Mouse (Mus musculus) midbrain, embryonic 12.5 days (tissue): ENCODE results near the gene Atg7. TPM values are rescaled to one million over a fixed set of nuclear protein-coding genes. Genes with fewer than 3 reads are reported as not detected.
A peak's percentile ranks its signal among the peaks of the same experiment; 100 is the strongest.
"Not testable (repeated sequence)": the region's sequence is repeated elsewhere in the genome, so short reads cannot be mapped to it uniquely, and the experiment has no call there.

Source experiments
- ATAC-seq: fragments of 200-750 bp; cut with Nextera tagmentation; 2 replicates; pipeline ENCODE4 v1.8.0; 2017; ENCODE audit warnings: low read depth, moderate TSS enrichment, moderate library complexity; ENCODE audit not compliant: low FRiP score
- H3K27ac ChIP-seq: fragments of 300-500 bp; sonication (generic); replicated peaks from 2 replicates; pipeline ENCODE4 v1.5.1; 2016; ENCODE audit warnings: mild to moderate bottlenecking
- H3K27me3 ChIP-seq: fragments of 300-500 bp; sonication (generic); 2 replicates; pipeline ENCODE4 v1.6.1; 2016; ENCODE audit warnings: mild to moderate bottlenecking
- H3K36me3 ChIP-seq: fragments of 300-500 bp; sonication (generic); 2 replicates; pipeline ENCODE4 v1.6.1; 2016
- H3K4me1 ChIP-seq: fragments of 300-500 bp; sonication (generic); 2 replicates; pipeline ENCODE4 v1.6.1; 2016
- H3K4me2 ChIP-seq: fragments of 300-500 bp; sonication (generic); replicated peaks from 2 replicates; pipeline ENCODE4 v1.6.1; 2016; ENCODE audit warnings: mild to moderate bottlenecking, moderate library complexity
- H3K4me3 ChIP-seq: fragments of 300-500 bp; sonication (generic); 2 replicates; pipeline ENCODE4 v1.5.1; 2016; ENCODE audit warnings: mild to moderate bottlenecking
- H3K9ac ChIP-seq: fragments of 300-500 bp; sonication (generic); replicated peaks from 2 replicates; pipeline ENCODE4 v1.6.1; 2016; ENCODE audit warnings: mild to moderate bottlenecking, moderate library complexity
- H3K9me3 ChIP-seq: fragments of 300-500 bp; sonication (generic); 2 replicates; pipeline ENCODE4 v1.6.1; 2016; ENCODE audit warnings: mild to moderate bottlenecking
- WGBS: fragments of 180-500 bp; shearing (Covaris S2); methylation state at CpG from one replicate; pipeline ENCODE4 v1.1.7; 2016; 5-methylcytosine and 5-hydroxymethylcytosine counted together
- polyA plus RNA-seq: library from polyadenylated mRNA; unstranded; fragments of >200 nt; fragmentation: Nextera tagmentation; extraction: Ambion mirVana; gene quantifications from 2 replicates; pipeline ENCODE4 v1.2.1, GENCODE M21; 2016

Gene Atg7
- 19.4 and 19.7 TPM in 2 replicates for polyA plus RNA-seq

- ATAC-seq, result peak; percentile 81
- peak within 1 kb of the TSS; percentile 62 for H3K4me3 ChIP-seq
- H3K4me2 ChIP-seq, result peak within 1 kb of the TSS; percentile 90
- H3K36me3 ChIP-seq, result no peaks in the 10 kb centered on the region
- H3K27ac ChIP-seq, result no peak within 1 kb of the TSS
- no peaks in the 10 kb centered on the region for H3K9me3 ChIP-seq
- WGBS, result under 1% methylated on average over 38 of the region's 38 CpGs
- peaks cover 6% of the 10 kb centered on the region for H3K4me1 ChIP-seq
- H3K9ac ChIP-seq, result peak within 1 kb of the TSS; percentile 68
- no peaks in the 10 kb centered on the region for H3K27me3 ChIP-seq
Measured at GRCm38 (mm10) chr6:114642601-114643528, at the start of gene Atg7. Gene Atg7 (plus strand): TSS chr6:114643097.

DNA sequence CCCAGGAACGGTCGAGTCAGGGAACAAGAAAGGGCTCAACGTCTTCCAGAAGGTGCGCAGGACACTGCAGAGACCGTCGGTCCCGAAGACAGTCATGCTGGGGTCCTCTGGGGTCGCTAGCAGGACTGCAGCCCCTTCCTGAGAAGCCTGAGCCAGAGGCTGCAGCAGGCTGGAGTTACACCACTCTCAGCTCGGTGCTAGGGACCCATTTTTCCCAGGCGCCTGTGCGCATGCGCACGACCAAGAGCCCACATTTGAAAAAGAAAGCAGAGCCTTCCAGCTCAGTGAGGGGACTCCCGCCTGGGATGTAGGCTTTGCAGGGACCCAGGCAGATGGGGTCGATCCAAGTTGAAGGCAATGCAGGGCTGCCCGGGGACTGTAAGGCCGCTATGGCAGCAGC, 28.8 kb upstream of the Atg7 start:
- H3K4me2 ChIP-seq, ATAC-seq, H3K4me3 ChIP-seq, H3K27me3 ChIP-seq, H3K36me3 ChIP-seq, H3K9ac ChIP-seq, H3K9me3 ChIP-seq, H3K27ac ChIP-seq, H3K4me1 ChIP-seq: not testable (repeated sequence)
- 7% methylated on average over 8 of the region's 17 CpGs for WGBS

- not testable (repeated sequence) for ATAC-seq, H3K4me2 ChIP-seq, H3K4me1 ChIP-seq, H3K9me3 ChIP-seq, H3K27ac ChIP-seq, H3K4me3 ChIP-seq, H3K27me3 ChIP-seq, H3K36me3 ChIP-seq, H3K9ac ChIP-seq
- no CpG with 5 or more reads among the region's 14 CpGs for WGBS
Measured at GRCm38 (mm10) chr6:114633886-114634285, 9.0 kb upstream of the Atg7 start.

- H3K4me1 ChIP-seq, result peaks cover 6% of the 10 kb centered on the region
- no peak for ATAC-seq
- peak overlapping the region; percentile 62 for H3K4me3 ChIP-seq
- H3K36me3 ChIP-seq, result no peaks in the 10 kb centered on the region
- H3K4me2 ChIP-seq, result peak overlapping the region; percentile 90
- no peak overlapping the region for H3K27ac ChIP-seq
- H3K9me3 ChIP-seq, result no peaks in the 10 kb centered on the region
- 48% methylated on average over 8 of the region's 8 CpGs for WGBS
- H3K27me3 ChIP-seq, result no peaks in the 10 kb centered on the region
- peak overlapping the region; percentile 68 for H3K9ac ChIP-seq
Measured at GRCm38 (mm10) chr6:114643716-114644115, 819 bp downstream of the Atg7 start.

DNA sequence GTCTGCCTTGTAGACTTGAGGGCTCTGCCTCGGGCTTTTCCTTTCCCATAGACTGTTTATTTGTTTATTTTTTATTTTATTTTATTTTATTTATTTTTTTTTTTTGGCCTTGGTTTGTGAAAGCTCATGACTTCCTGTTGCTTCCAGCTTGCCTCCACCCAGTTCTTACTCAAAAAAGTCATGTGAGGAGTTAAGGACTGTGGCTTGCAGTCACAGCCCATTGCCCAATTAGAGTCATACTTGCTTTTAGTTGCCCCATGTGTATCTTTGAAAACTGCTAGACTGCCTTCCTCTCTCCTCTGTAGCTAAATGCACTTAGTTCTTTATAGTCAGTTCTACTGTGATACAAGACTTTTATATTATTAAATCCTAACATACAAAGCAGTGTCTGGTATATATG, 1.6 kb downstream of the Atg7 start:
- Histone ChIP-seq H3K27ac (no peak overlapping the region), H3K4me1 (peaks cover 6% of the 10 kb centered on the region), H3K9me3 (no peaks in the 10 kb centered on the region), H3K9ac (no peak overlapping the region), H3K36me3 (no peaks in the 10 kb centered on the region), H3K4me2 (no peak overlapping the region), H3K4me3 (no peak overlapping the region), H3K27me3 (no peaks in the 10 kb centered on the region)
- no peak for ATAC-seq
- 100% methylated on average over 1 of the region's 1 CpGs for WGBS

GRCm38 (mm10) chr6:114646201-114646600, 3.3 kb downstream of the Atg7 start:
- H3K4me1 ChIP-seq, result peaks cover 6% of the 10 kb centered on the region
- H3K36me3 ChIP-seq, result no peaks in the 10 kb centered on the region
- H3K27ac ChIP-seq, result no peak overlapping the region
- H3K4me3 ChIP-seq, result no peak overlapping the region
- WGBS, result 67% methylated on average over 1 of the region's 1 CpGs
- no peaks in the 10 kb centered on the region for H3K27me3 ChIP-seq
- H3K9me3 ChIP-seq, result no peaks in the 10 kb centered on the region
- no peak overlapping the region for H3K4me2 ChIP-seq
- H3K9ac ChIP-seq, result no peak overlapping the region
- ATAC-seq, result no peak

DNA sequence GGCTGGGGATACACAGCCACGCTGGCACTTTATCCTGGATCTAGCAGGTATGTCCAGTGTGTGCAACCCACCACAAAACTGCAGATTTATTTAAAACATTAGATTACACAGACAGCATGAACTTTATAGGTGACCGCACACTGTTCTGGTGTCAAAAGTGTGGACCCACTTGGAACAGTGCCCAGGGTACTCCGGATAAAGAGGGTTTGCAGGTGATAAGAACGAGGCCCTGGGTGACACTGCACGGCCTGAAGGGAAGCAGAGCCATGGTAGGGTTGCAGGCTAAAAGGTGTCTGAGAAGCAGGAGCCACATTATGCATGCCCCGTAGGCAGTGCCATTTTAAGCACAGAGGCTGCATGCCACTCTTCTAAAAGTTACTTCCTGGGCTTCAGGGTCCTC, 4.1 kb downstream of the Atg7 start:
- no peaks in the 10 kb centered on the region for H3K9me3 ChIP-seq
- H3K9ac ChIP-seq, result no peak overlapping the region
- H3K27ac ChIP-seq, result no peak overlapping the region
- no peaks in the 10 kb centered on the region for H3K27me3 ChIP-seq
- H3K4me2 ChIP-seq, result no peak overlapping the region
- 87% methylated on average over 6 of the region's 6 CpGs for WGBS
- H3K4me1 ChIP-seq, result peaks cover 12% of the 10 kb centered on the region
- ATAC-seq, result no peak
- H3K4me3 ChIP-seq, result no peak overlapping the region
- H3K36me3 ChIP-seq, result no peaks in the 10 kb centered on the region

DNA sequence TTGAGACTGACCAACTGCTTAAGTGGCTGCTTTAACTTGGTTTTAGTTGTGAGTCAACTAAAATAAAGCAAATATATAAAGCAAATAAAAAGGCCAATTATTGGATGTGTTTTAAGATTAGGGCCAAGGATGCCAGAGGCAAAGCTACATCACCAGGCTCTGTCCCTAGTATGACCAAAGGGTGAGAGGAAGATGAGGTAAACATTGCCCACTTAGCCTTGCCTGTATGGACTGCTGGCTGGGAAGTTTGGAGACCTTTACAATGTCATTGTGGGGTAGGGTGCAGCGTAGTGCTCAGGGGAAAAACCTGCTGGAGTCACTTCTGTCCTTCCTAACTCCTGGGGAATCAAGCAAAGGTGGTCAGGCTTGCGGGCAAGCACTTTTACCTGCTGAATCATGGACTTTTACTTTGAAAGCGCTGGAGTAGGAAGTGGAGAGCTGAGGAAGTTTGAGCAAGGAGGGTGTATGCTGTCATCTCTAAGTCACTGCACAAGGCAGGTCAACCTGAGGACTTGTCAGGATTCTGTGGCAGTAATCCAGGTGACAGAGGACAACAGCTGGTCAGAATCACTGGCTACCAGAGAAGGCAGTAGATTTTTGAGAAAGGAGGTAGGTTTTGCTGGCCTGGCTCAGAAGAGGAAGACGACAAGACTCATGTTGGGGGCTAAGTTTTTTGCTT, 5.6 kb downstream of the Atg7 start:
- Histone ChIP-seq H3K4me1 (peaks cover 17% of the 10 kb centered on the region), H3K9me3 (no peaks in the 10 kb centered on the region), H3K9ac (no peak overlapping the region), H3K4me2 (no peak overlapping the region), H3K27me3 (no peaks in the 10 kb centered on the region), H3K36me3 (no peaks in the 10 kb centered on the region), H3K4me3 (no peak overlapping the region), H3K27ac (no peak overlapping the region)
- 90% methylated on average over 4 of the region's 4 CpGs for WGBS
- ATAC-seq, result no peak

DNA sequence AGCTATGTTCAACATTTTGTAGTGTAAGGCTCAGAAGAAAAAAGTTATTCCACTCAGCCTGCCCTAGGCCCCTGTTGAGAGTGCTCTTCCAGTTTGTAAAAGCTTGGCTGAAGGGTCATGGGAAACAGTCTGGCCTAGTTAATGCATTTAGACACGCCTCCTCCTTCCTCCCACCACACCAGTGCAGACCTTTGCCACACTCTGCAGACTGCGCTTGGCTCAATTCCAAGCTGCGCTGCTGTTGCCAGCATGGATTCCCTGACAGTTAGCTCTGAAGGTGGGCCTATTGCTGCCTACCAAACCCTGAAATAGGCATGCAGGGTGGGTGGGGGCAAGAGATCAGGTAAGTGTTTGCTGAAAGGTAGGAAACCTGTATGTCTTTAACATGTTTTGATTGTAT, 9.3 kb downstream of the Atg7 start:
- Histone ChIP-seq H3K9me3 (no peaks in the 10 kb centered on the region), H3K4me3 (no peak overlapping the region), H3K27ac (peak overlapping the region; percentile 77; the same call in 1 of the 2 replicates), H3K4me2 (no peak overlapping the region), H3K4me1 (peaks cover 16% of the 10 kb centered on the region), H3K27me3 (no peaks in the 10 kb centered on the region), H3K36me3 (no peaks in the 10 kb centered on the region), H3K9ac (no peak overlapping the region)
- peak; percentile 83 for ATAC-seq
- 43% methylated on average over 3 of the region's 3 CpGs for WGBS

- Histone ChIP-seq H3K4me2 (no peak overlapping the region), H3K4me3 (no peak overlapping the region), H3K9ac (no peak overlapping the region), H3K27ac (no peak overlapping the region), H3K27me3 (no peaks in the 10 kb centered on the region), H3K9me3 (no peaks in the 10 kb centered on the region), H3K36me3 (no peaks in the 10 kb centered on the region), H3K4me1 (peaks cover 10% of the 10 kb centered on the region)
- ATAC-seq, result no peak
- 94% methylated on average over 7 of the region's 7 CpGs for WGBS
Measured at GRCm38 (mm10) chr6:114656826-114657600, 14.1 kb downstream of the Atg7 start.

DNA sequence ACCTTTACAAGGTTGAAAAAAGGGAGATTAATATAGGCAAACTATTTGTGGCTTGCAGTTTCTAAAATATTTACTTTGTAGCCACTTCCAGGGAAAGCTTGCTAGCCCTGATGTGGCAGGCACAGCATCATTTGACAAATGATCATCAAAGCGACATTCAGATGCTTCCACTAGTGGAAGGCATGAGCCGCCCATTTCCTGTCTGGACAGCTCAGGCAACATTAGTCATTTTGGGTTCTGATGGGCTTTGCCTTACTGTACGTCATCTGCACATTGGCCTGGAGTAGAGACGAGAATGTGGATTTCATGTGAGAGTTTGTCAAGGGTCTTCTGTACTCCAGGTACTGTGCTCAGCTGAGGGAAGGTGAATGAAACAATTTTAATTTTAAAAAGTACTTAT, 14.9 kb downstream of the Atg7 start:
- 94% methylated on average over 4 of the region's 4 CpGs for WGBS
- Histone ChIP-seq H3K27me3 (no peaks in the 10 kb centered on the region), H3K4me1 (peaks cover 7% of the 10 kb centered on the region; the same call in 1 of the 2 replicates), H3K4me2 (no peak overlapping the region), H3K36me3 (no peaks in the 10 kb centered on the region), H3K27ac (no peak overlapping the region), H3K9ac (no peak overlapping the region), H3K9me3 (no peaks in the 10 kb centered on the region), H3K4me3 (no peak overlapping the region)
- no peak for ATAC-seq
